Mouse (Mus musculus) liver, adult 2 months (tissue): ENCODE data around the gene Naa38.

Experiments
- CTCF ChIP-seq: fragments of 200-500 bp; IDR thresholded peaks from 2 replicates; pipeline ENCODE4 v1.5.1; 2011; ENCODE audit warnings: low read depth, low read length, control low read depth
- POLR2A ChIP-seq: fragments of 200-500 bp; IDR thresholded peaks from 2 replicates; pipeline ENCODE4 v1.6.1; 2011; ENCODE audit warnings: low read length, control low read depth; ENCODE audit not compliant: insufficient read depth; ENCODE audit errors: extremely low read depth

DNA sequence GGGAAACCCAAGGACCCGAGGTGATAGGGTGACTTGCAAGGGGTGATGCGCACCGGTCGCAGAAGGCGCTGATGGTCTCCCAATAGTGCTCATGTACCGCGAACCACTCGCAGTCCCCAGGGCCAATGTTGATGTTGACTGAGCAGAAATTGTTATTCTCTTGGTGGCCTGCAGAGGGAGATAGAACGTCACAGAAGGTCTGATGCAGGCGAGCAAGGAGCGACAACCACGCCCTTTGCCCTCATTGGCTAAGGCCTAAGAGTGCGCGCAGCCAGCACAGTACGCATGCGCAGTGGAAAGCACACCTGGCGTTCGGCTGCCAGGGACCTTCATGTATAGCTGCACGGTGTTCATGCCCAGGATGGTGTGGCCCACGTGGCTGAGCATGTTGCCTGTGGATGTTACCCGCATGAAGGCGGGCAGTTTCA lies 5.9 kb downstream of the Naa38 start:
- peak; percentile 91 for TF ChIP-seq CTCF
- no peak for TF ChIP-seq POLR2A
